Mouse (Mus musculus) lung, adult 2 months (tissue): Measurements from ENCODE around the gene Col25a1. TPM values are rescaled to one million over a fixed set of nuclear protein-coding genes. Genes with fewer than 3 reads are reported as not detected.

ENCODE experiments used
- DNase-seq: peaks from one replicate; pipeline ENCODE4 v3.0.0; 2022
- H3K4me1 ChIP-seq: fragments of 200-500 bp; 2 replicates; pipeline ENCODE4 v1.6.1; 2011; ENCODE audit warnings: low read length; ENCODE audit not compliant: control insufficient read depth, insufficient read depth
- H3K4me3 ChIP-seq: fragments of 200-500 bp; replicated peaks from 2 replicates; pipeline ENCODE3; 2011; ENCODE audit warnings: low read depth, mild to moderate bottlenecking, control low read depth, low read length; ENCODE audit errors: extremely low read depth
- CTCF ChIP-seq: fragments of 200-500 bp; IDR thresholded peaks from 2 replicates; pipeline ENCODE4 v1.5.1; 2011; ENCODE audit warnings: mild to moderate bottlenecking, low read length, control low read depth; ENCODE audit not compliant: insufficient read depth
- POLR2A ChIP-seq: fragments of 200-500 bp; IDR thresholded peaks from 2 replicates; pipeline ENCODE4 v1.6.1; 2011; ENCODE audit warnings: low read depth, mild to moderate bottlenecking, control low read depth, low read length, borderline replicate concordance; ENCODE audit errors: extremely low read depth
- WGBS: fragments of 180-500 bp; shearing (Covaris S2); methylation state at CpG from one replicate; pipeline ENCODE4 v1.1.7; 2018; 5-methylcytosine and 5-hydroxymethylcytosine counted together
- polyA plus RNA-seq: library from polyadenylated mRNA; depleted of rRNA; stranded (reverse); fragments of >200 nt; gene quantifications from 2 replicates; pipeline ENCODE4 v1.2.3, GENCODE M21; 2012

Col25a1 gene
- polyA plus RNA-seq, 1 experiment, result 0.07 TPM

DNA sequence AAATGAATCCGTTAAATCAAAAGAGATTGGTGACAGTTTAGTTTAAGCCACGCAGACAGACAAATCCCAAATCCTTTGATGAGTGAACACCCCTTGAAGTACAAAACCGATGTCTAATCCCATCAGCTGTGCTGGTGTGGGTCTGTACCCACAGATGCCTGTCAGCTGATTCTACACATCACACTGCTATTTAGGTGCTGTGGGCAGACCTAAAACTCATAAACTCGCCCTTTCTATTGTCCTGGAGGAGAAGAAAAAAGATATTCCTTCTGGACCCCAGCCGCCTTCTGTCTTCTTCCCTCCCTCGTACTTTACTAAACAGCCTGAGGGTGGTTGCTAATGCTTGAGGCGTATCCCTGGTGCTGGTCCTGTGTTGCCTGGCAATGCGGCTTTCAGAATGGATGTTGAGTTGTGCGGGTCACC lies 387.2 kb downstream of the Col25a1 start:
- 82% methylated on average over 9 of the region's 9 CpGs for WGBS
- no peak for TF ChIP-seq CTCF
- TF ChIP-seq POLR2A, result no peak
- Histone ChIP-seq H3K4me1 (no peaks in the 10 kb centered on the region), H3K4me3 (no peak overlapping the region)
- DNase-seq, result no peak

GRCm38 (mm10) chr3:130521834-130522476 lies 390.7 kb downstream of the Col25a1 start:
- no peak overlapping the region for H3K4me3 ChIP-seq
- no peaks in the 10 kb centered on the region for H3K4me1 ChIP-seq
- TF ChIP-seq CTCF, result no peak
- TF ChIP-seq POLR2A, result no peak
- 89% methylated on average over 9 of the region's 9 CpGs for WGBS
- no peak for DNase-seq

GRCm38 (mm10) chr3:130523019-130523418 lies 391.7 kb downstream of the Col25a1 start:
- no peak for DNase-seq
- 72% methylated on average over 7 of the region's 7 CpGs for WGBS
- Histone ChIP-seq H3K4me3 (no peak overlapping the region), H3K4me1 (no peaks in the 10 kb centered on the region)
- no peak for TF ChIP-seq POLR2A
- no peak for TF ChIP-seq CTCF

DNA sequence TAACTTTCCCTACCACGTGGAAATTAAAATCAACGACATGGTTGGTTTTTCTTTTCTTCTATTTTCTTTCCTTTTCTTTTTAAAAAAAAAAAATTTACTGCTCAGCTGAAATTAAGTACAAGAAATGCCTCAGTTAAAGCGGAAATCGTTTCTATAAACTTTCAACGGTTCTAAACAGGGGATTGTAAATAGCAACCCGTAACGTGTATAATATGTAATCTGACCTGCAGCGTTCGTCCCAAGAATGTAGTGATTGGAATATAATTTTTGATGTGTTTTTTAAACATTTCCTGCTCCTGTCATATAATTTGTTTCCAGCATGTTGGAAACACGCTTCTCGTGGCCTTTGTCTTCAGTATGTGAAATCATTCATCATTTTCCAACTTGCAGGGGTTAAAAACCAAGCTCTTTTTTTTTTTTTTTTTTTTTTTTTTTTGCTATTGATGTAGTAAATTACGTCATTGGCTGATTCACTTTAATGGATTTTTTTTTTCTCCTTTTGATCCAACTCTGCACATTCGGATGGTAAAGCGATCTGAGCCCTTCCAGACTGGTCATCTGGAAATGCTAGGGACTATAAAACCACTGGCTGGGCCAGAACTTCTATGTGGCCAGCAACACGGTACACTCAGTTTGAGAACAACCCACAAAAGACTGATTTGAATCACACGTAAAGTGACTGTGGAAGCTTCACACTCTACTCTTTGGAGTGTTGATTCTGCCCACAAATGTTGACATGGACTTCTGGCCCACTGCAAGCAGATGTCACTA lies 393.3 kb downstream of the Col25a1 start:
- Histone ChIP-seq H3K4me3 (no peak overlapping the region), H3K4me1 (no peaks in the 10 kb centered on the region)
- DNase-seq, result no peak
- TF ChIP-seq POLR2A, result no peak
- TF ChIP-seq CTCF, result no peak
- WGBS, result 65% methylated on average over 16 of the region's 16 CpGs

DNA sequence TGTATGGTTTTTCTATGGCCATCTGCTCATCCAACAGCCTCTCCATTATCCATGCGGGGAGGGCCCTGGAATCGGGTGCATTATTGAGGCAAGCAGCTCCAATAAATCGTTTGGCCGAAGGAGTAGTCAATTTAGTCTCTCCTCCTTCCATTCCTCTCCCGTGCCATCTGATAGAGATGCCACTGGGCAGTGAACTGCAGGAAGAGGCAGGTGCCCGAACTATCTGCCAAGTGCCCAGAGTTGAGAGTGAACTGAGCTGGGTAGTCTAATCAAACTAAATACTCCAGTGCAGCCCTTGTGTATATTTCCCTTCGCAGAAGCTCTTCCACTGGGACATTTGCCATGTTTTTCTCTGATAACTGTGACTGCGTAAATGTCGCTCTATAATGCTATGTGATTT lies 403.7 kb downstream of the Col25a1 start:
- no peak overlapping the region for H3K4me3 ChIP-seq
- DNase-seq, result no peak
- no peak for TF ChIP-seq POLR2A
- TF ChIP-seq CTCF, result no peak
- no peaks in the 10 kb centered on the region for H3K4me1 ChIP-seq
- whole genome bisulfite sequencing, result 69% methylated on average over 9 of the region's 9 CpGs

DNA sequence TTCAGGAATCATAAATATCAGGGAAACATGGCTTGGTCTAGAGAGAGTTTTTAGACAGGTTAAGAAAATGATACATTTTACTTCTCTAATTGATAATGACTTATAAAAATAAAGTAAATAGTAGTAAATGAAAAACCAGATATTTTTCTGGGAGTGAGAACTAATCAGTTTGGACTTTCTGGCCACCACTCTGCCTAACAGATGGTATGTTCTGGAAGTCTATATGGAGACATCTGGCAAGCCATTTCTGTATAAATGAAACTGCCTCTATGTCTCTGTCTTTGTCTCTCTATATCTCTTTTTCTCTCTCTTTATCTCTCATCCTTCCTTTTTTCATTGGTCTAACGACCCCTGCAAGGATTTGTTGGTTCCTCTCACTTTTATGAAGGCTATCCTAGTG lies 410.2 kb downstream of the Col25a1 start:
- DNase-seq, result no peak
- 49% methylated on average over 1 of the region's 1 CpGs for WGBS
- TF ChIP-seq POLR2A (no peak), CTCF (no peak)
- Histone ChIP-seq H3K4me3 (no peak overlapping the region), H3K4me1 (no peaks in the 10 kb centered on the region)

DNA sequence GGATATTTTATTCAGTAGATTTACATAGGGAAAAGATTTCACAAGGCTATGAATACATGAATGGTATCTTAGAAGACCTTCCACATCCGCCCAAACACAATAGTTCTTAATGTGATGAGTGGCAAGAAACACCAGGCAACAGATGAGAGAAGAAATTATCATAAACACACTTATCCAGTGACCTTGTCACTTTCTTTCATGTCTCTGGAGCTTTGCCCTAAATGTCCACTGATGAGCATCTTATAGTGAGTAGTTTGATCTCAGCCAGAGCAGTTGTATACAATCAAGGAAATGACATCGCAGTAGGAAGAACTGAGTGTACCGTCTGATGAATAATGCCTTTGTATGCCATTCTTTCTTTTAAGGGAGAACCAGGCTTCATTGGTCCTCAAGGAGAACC lies 414.7 kb downstream of the Col25a1 start:
- TF ChIP-seq POLR2A (no peak), CTCF (no peak)
- WGBS, result 63% methylated on average over 3 of the region's 3 CpGs
- no peak overlapping the region for H3K4me3 ChIP-seq
- H3K4me1 ChIP-seq, result no peaks in the 10 kb centered on the region
- DNase-seq, result no peak

- TF ChIP-seq CTCF, result no peak
- no peak for TF ChIP-seq POLR2A
- WGBS, result 78% methylated on average over 7 of the region's 7 CpGs
- no peak for DNase-seq
- Histone ChIP-seq H3K4me3 (no peak overlapping the region), H3K4me1 (no peaks in the 10 kb centered on the region)
These were observed 417.8 kb downstream of the Col25a1 start for GRCm38 (mm10) chr3:130549066-130549465.

- no peak for DNase-seq
- no peak overlapping the region for H3K4me3 ChIP-seq
- 23% methylated on average over 1 of the region's 1 CpGs for WGBS
- no peaks in the 10 kb centered on the region for H3K4me1 ChIP-seq
- TF ChIP-seq POLR2A, result no peak
- no peak for TF ChIP-seq CTCF
These were observed 425.0 kb downstream of the Col25a1 start for GRCm38 (mm10) chr3:130556263-130556662.

DNA sequence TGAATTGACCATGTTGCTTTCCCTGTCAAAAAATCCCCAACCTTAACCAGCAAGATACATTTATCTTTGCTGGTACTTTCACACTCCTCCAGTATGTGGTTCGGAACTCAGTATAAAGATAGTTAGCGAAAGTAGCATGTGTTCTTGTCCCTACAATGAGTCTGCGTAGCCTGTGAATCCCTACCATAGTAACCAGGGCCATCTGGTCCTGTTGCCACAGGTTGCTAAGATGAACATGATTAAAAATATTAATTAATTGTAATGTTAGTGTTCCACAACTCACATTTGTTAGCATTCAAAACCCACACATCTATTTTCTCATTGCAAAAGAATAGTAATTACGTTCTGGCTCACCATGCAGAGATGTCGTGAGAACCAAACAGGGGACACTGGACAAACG lies 434.3 kb downstream of the Col25a1 start:
- whole genome bisulfite sequencing, result 96% methylated on average over 6 of the region's 6 CpGs
- DNase-seq, result no peak

More for the DNA sequence above, 434.3 kb downstream of the Col25a1 start:
- TF ChIP-seq CTCF (no peak), POLR2A (no peak)
- no peaks in the 10 kb centered on the region for H3K4me1 ChIP-seq
- no peak overlapping the region for H3K4me3 ChIP-seq
